Mouse (Mus musculus): ENCODE results near the gene Sdccag8. TPM values are rescaled to one million over a fixed set of nuclear protein-coding genes. Genes with fewer than 3 reads are reported as not detected.

The Sdccag8 gene
- total RNA-seq, 4 experiments from 2014 or later: 14.8 to 17.9 (median 15.0) TPM

- no peak for DNase-seq (ENCODE audit: low spot score in 2 of 2)
Observed at GRCm38 (mm10) chr1:177046963-177047362, 232.5 kb downstream of the Sdccag8 start.

DNA sequence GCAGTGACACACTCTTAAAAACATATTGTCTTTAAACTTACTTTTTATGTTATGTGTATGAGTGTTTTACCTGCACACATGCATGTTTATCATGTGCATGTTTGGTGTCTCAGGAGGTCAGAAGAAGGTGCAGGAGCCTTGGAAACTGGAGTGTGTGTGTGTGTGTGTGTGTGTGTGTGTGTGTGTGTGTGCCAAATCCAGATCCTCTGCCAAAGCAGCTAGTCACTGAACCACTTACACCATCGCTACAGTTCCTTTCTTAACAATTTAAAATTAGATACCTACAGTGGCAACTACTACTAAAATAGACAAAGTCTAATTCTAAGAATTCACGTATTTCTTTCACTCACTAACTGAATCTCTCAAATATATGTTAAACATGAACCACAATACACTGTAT lies 234.3 kb downstream of the Sdccag8 start:
- DNase-seq (ENCODE audit: low spot score in 2 of 2): no peak

- no peak for DNase-seq (ENCODE audit: low spot score in 2 of 2)
Observed at GRCm38 (mm10) chr1:177051366-177051963, 237.0 kb downstream of the Sdccag8 start.

DNA sequence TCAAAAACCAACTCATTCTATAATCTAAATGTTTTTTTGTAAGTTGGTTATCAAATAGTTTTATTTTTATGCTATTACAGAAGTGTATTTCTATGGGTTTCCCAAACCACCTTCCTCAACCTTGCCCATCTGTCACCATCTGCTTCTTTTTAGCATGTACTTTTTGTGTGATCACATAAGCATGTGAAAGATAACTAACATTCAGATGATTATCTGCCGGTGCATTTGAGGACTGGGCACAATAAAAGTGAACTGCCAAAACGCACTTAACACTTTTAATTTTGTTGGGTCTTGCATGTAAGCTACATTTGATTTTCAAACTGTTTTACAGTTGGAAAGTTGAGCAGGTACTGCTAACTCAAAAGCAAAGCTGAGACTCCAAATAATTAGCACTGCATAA lies 240.4 kb downstream of the Sdccag8 start:
- no peak for DNase-seq (ENCODE audit: low spot score in 2 of 2)

GRCm38 (mm10) chr1:177061761-177062160 lies 247.3 kb downstream of the Sdccag8 start:
- DNase-seq (ENCODE audit: low spot score in 2 of 2): no peak

- no peak for DNase-seq (ENCODE audit: low spot score in 2 of 2)
Observed at GRCm38 (mm10) chr1:177065732-177066131, 251.3 kb downstream of the Sdccag8 start.

DNA sequence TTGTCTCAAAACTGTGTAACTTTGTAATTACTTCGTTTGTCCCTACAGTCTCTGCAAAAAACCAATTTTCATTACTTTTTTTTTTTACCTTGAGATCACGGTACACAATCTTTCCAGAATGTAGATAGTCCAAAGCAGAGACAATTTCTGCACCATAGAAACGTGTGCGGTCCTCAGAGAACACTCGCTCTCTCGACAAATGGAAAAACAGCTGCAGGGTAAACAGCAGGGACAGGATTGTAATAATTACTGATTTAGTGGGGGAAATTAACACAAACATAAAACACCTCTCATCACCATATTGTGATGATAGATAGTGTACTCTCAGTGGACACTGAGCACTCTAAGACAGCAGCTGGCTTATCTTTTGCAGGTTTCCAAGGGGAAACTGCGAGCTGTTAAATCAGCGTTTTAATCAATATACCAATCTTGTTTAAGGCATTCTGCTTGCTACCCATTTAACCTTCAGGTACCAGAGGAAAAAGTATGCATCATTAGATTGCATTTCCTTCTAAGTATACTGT lies 252.7 kb downstream of the Sdccag8 start:
- no peak for DNase-seq (ENCODE audit: low spot score in 2 of 2)

- no peak for DNase-seq (ENCODE audit: low spot score in 2 of 2)
Observed at GRCm38 (mm10) chr1:177069161-177069560, 254.7 kb downstream of the Sdccag8 start.

Small RNAs within 50 kb of the gene (microRNA-seq; reads per million reads assigned to microRNA genes)
- gene Gm25993 (0 reads per million in 2 experiments), gene Mir350 (164 to 255 reads per million in 2 experiments)

Other genes starting within 250 kb of the Sdccag8 start
- gene Cep170, start 593 bp upstream of the Sdccag8 start, total RNA-seq (2022): 100 to 1,000 TPM in 2 of 4 experiments, 10 to 100 TPM in 2; 92.7 to 114 (median 103) TPM

All from left cerebral cortex, adult 8-10 months (tissue).